9 mouse cellular contexts compared by ENCODE assay signal in the genomic region with DNA sequence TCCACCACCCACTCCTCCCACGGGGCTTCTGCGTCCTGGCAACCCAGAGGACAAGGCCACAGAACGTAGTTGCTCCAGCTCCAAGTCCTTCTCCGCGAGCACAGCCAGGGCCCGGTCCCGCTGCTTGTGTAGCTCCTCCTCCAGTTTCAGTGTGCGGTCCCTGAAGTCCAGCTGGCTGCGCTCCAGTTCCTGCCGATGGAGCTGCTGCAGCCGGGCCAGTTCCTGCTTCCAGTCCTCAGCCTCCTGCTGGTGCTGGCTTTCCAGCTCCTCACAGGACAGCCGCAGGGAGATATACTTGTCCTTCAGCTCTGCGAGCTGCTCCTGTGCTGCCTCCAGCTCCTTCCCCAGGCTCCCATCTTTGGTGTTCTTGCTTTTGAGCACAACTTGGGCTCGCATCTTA. TPM values are rescaled to one million over a fixed set of nuclear protein-coding genes. Genes with fewer than 3 reads are reported as not detected.
DNase-seq lines count a peak whose midpoint lies in the region; ATAC-seq lines count a peak whose summit lies in the region.
"Had no signal": no experiment of that assay in that cellular context is flagged by ENCODE, and none has a peak within 500 bp of the region (broad histone marks: within the 10 kb centered on the region; RNA-seq: fewer than 3 reads in every experiment).

No protein-coding gene starts in this region.

- H3K36me3 ChIP-seq in hindbrain, embryonic 14.5 days (replicated peaks; ENCODE audit: control insufficient read depth, insufficient read depth): peaks cover 45% of the 10 kb centered on the region
- peaks cover 40% of the 10 kb centered on the region for H3K36me3 ChIP-seq in midbrain, embryonic 13.5 days

- no peak overlapping the region for H3K4me3 ChIP-seq in hindbrain, embryonic 14.5 days (replicated peaks; ENCODE audit: low read length)
- no peak overlapping the region for H3K4me3 ChIP-seq in midbrain, embryonic 13.5 days (replicated peaks)
- H3K4me3 ChIP-seq: liver, embryonic 15.5 days had no signal

- H3K4me2 ChIP-seq in hindbrain, embryonic 14.5 days (replicated peaks): no peak overlapping the region
- no peak overlapping the region for H3K4me2 ChIP-seq in midbrain, embryonic 13.5 days (replicated peaks)
- H3K4me2 ChIP-seq: liver, embryonic 15.5 days had no signal

- ATAC-seq in megakaryocyte-erythroid progenitor cell, adult 5-6 weeks (replicated peaks; ENCODE audit: low FRiP score, low TSS enrichment, poor library complexity, severe bottlenecking): no peak
- ATAC-seq in hindbrain, embryonic 14.5 days (ENCODE audit: low FRiP score): no peak
- ATAC-seq in midbrain, embryonic 13.5 days: no peak

- H3K27me3 ChIP-seq in hindbrain, embryonic 14.5 days (ENCODE audit: control insufficient read depth, insufficient read depth, low read length): no peaks in the 10 kb centered on the region
- no peaks in the 10 kb centered on the region for H3K27me3 ChIP-seq in midbrain, embryonic 13.5 days
- H3K27me3 ChIP-seq: liver, embryonic 15.5 days had no signal

- H3K27ac ChIP-seq in hindbrain, embryonic 14.5 days: no peak overlapping the region
- no peak overlapping the region for H3K27ac ChIP-seq in midbrain, embryonic 13.5 days
- H3K27ac ChIP-seq: liver, embryonic 15.5 days had no signal

- H3K9ac ChIP-seq in hindbrain, embryonic 14.5 days: no peak overlapping the region
- no peak overlapping the region for H3K9ac ChIP-seq in midbrain, embryonic 13.5 days (replicated peaks)
- H3K9ac ChIP-seq: liver, embryonic 15.5 days had no signal

- peaks cover 22% of the 10 kb centered on the region for H3K4me1 ChIP-seq in hindbrain, embryonic 14.5 days (replicated peaks; ENCODE audit: control insufficient read depth, insufficient read depth, low read length)
- peaks cover 29% of the 10 kb centered on the region for H3K4me1 ChIP-seq in midbrain, embryonic 13.5 days (replicated peaks)

- peak; percentile 73 for DNase-seq in MN1 (ENCODE audit: low spot score)
- peak; percentile 91 for DNase-seq in adrenal gland, postnatal 14 days
- DNase-seq in gastrocnemius, postnatal 14 days: peak; percentile 91
- DNase-seq in kidney, postnatal 10 days: peak; percentile 95
- peak; percentile 73 for DNase-seq in lung, postnatal 14 days
- DNase-seq in hindbrain, embryonic 14.5 days (ENCODE audit: low spot score): no peak

- no peaks in the 10 kb centered on the region for H3K9me3 ChIP-seq in hindbrain, embryonic 14.5 days (ENCODE audit: control insufficient read depth, low read length)
- H3K9me3 ChIP-seq in midbrain, embryonic 13.5 days: no peaks in the 10 kb centered on the region
- H3K9me3 ChIP-seq: liver, embryonic 15.5 days had no signal

- intact Hi-C loops in gastrocnemius, postnatal 14 days (cut with DNase I; ENCODE audit: low total_unique reads): no loop called here

- 76% methylated on average over 14 of the region's 14 CpGs for WGBS in hindbrain, embryonic 14.5 days
- 91% methylated on average over 14 of the region's 14 CpGs for WGBS in midbrain, embryonic 13.5 days

RNA-seq across cellular contexts. Expression of a gene that starts 4.9 kb away (rescaled TPM):
- 165 and 174 TPM in 2 replicates for total RNA-seq in adrenal gland, postnatal 14 days (2021)
- total RNA-seq in gastrocnemius, postnatal 14 days (2021): 10 to 100 TPM; 97.7 to 99.2 TPM
- total RNA-seq in megakaryocyte-erythroid progenitor cell, adult 5-6 weeks (2014; fragmentation: Nextera tagmentation): 74.2 and 89.2 TPM in 2 replicates
- total RNA-seq in megakaryocyte-erythroid progenitor cell, adult 5-6 weeks (2017): 43.2 and 45.6 TPM in 2 replicates
- 417 and 419 TPM in 2 replicates for polyA plus RNA-seq in hindbrain, embryonic 14.5 days (2014; fragmentation: Nextera tagmentation; extraction: Ambion mirVana)
- polyA plus RNA-seq in midbrain, embryonic 13.5 days (2015; fragmentation: Nextera tagmentation; extraction: Ambion mirVana): 357 and 363 TPM in 2 replicates

RNA-seq across cellular contexts. Expression of a gene that starts 9.1 kb away (rescaled TPM):
- not detected in 2 replicates for total RNA-seq in adrenal gland, postnatal 14 days (2021)
- not detected for total RNA-seq in gastrocnemius, postnatal 14 days (2021)
- total RNA-seq in megakaryocyte-erythroid progenitor cell, adult 5-6 weeks (2014; fragmentation: Nextera tagmentation): 0.32 and 0.48 TPM in 2 replicates
- not detected in 2 replicates for total RNA-seq in megakaryocyte-erythroid progenitor cell, adult 5-6 weeks (2017)
- not detected in 2 replicates for polyA plus RNA-seq in hindbrain, embryonic 14.5 days (2014; fragmentation: Nextera tagmentation; extraction: Ambion mirVana)
- 0.16 TPM in 1 of 2 replicates, not detected in the other for polyA plus RNA-seq in midbrain, embryonic 13.5 days (2015; fragmentation: Nextera tagmentation; extraction: Ambion mirVana)

RNA-seq across cellular contexts. Expression of a gene that starts 9.7 kb away (rescaled TPM):
- total RNA-seq in adrenal gland, postnatal 14 days (2021): 12.7 and 15.4 TPM in 2 replicates
- 1 to 10 TPM; 5.4 to 5.7 TPM for total RNA-seq in gastrocnemius, postnatal 14 days (2021)
- total RNA-seq in megakaryocyte-erythroid progenitor cell, adult 5-6 weeks (2014; fragmentation: Nextera tagmentation): 4.2 and 4.3 TPM in 2 replicates
- 10.4 and 12.1 TPM in 2 replicates for total RNA-seq in megakaryocyte-erythroid progenitor cell, adult 5-6 weeks (2017)
- 8.6 and 10.2 TPM in 2 replicates for polyA plus RNA-seq in hindbrain, embryonic 14.5 days (2014; fragmentation: Nextera tagmentation; extraction: Ambion mirVana)
- 13.2 and 14.2 TPM in 2 replicates for polyA plus RNA-seq in midbrain, embryonic 13.5 days (2015; fragmentation: Nextera tagmentation; extraction: Ambion mirVana)

RNA-seq across cellular contexts. Expression of a gene that starts 20.6 kb away (rescaled TPM):
- 22.5 and 25.3 TPM in 2 replicates for total RNA-seq in adrenal gland, postnatal 14 days (2021)
- total RNA-seq in gastrocnemius, postnatal 14 days (2021): 1 to 10 TPM; 5.6 to 6.0 TPM
- 73.2 and 81.9 TPM in 2 replicates for total RNA-seq in megakaryocyte-erythroid progenitor cell, adult 5-6 weeks (2014; fragmentation: Nextera tagmentation)
- 112 and 158 TPM in 2 replicates for total RNA-seq in megakaryocyte-erythroid progenitor cell, adult 5-6 weeks (2017)
- 22.4 and 23.0 TPM in 2 replicates for polyA plus RNA-seq in hindbrain, embryonic 14.5 days (2014; fragmentation: Nextera tagmentation; extraction: Ambion mirVana)
- polyA plus RNA-seq in midbrain, embryonic 13.5 days (2015; fragmentation: Nextera tagmentation; extraction: Ambion mirVana): 24.1 and 28.6 TPM in 2 replicates

RNA-seq across cellular contexts. Expression of a gene that starts 30.7 kb away (rescaled TPM):
- total RNA-seq in adrenal gland, postnatal 14 days (2021): not detected in 2 replicates
- not detected for total RNA-seq in gastrocnemius, postnatal 14 days (2021)
- total RNA-seq in megakaryocyte-erythroid progenitor cell, adult 5-6 weeks (2014; fragmentation: Nextera tagmentation): not detected in 2 replicates
- total RNA-seq in megakaryocyte-erythroid progenitor cell, adult 5-6 weeks (2017): not detected in 2 replicates
- polyA plus RNA-seq in hindbrain, embryonic 14.5 days (2014; fragmentation: Nextera tagmentation; extraction: Ambion mirVana): not detected in 2 replicates
- not detected in 2 replicates for polyA plus RNA-seq in midbrain, embryonic 13.5 days (2015; fragmentation: Nextera tagmentation; extraction: Ambion mirVana)
- polyA plus RNA-seq: liver, embryonic 15.5 days had no signal
